Mouse (Mus musculus) MEL (cell line): ENCODE data around the gene Nexn.

Source experiments
- CTCF ChIP-seq, 3 experiments: IDR thresholded peaks in 2 of 3; conservative IDR thresholded peaks in 1 of 3; 2 replicates each; pipeline ENCODE4 v1.5.1; 2011 to 2012; ENCODE audit warnings: low read length in 3 of 3, low read depth in 2 of 3, mild to moderate bottlenecking in 2 of 3, improper control_type of control experiment in 1 of 3, inconsistent platforms in 1 of 3, mixed read lengths in 1 of 3, moderate library complexity in 1 of 3; ENCODE audit not compliant: control insufficient read depth in 1 of 3, insufficient read depth in 1 of 3, poor library complexity in 1 of 3, severe bottlenecking in 1 of 3
- E2F4 ChIP-seq: IDR thresholded peaks from 2 replicates; pipeline ENCODE4 v1.6.1; 2011; ENCODE audit warnings: low read depth, low read length, improper control_type of control experiment, borderline replicate concordance
- GATA1 ChIP-seq: IDR thresholded peaks from 2 replicates; pipeline ENCODE4 v1.6.1; 2011; ENCODE audit warnings: low read depth, low read length, improper control_type of control experiment
- HCFC1 ChIP-seq: IDR thresholded peaks from 2 replicates; pipeline ENCODE4 v1.6.1; 2012; ENCODE audit warnings: low read depth, mild to moderate bottlenecking, inconsistent platforms, low read length, improper control_type of control experiment, moderate library complexity
- MAFK ChIP-seq: IDR thresholded peaks from 2 replicates; pipeline ENCODE4 v1.6.1; 2011; ENCODE audit warnings: low read depth, mild to moderate bottlenecking, low read length, improper control_type of control experiment, borderline replicate concordance
- MYB ChIP-seq: IDR thresholded peaks from 2 replicates; pipeline ENCODE4 v1.6.1; 2011; ENCODE audit warnings: mild to moderate bottlenecking, low read depth, low read length, improper control_type of control experiment
- NRF1 ChIP-seq: IDR thresholded peaks from 2 replicates; pipeline ENCODE4 v1.6.1; 2014; ENCODE audit warnings: low read depth, mild to moderate bottlenecking, inconsistent platforms, low read length, improper control_type of control experiment, moderate library complexity; ENCODE audit not compliant: poor library complexity, insufficient read depth, severe bottlenecking
- POLR2A ChIP-seq, 2 experiments: IDR thresholded peaks; 2 replicates each; pipeline ENCODE4 v1.6.1; 2011 to 2012; ENCODE audit warnings: low read length in 2 of 2, mild to moderate bottlenecking in 2 of 2, control low read depth in 1 of 2, improper control_type of control experiment in 1 of 2, low read depth in 1 of 2, moderate library complexity in 1 of 2; ENCODE audit not compliant: control insufficient read depth in 1 of 2, insufficient read depth in 1 of 2, poor library complexity in 1 of 2
- SIN3A ChIP-seq: IDR thresholded peaks from 2 replicates; pipeline ENCODE4 v1.6.1; 2012; ENCODE audit warnings: low read length, improper control_type of control experiment, inconsistent platforms
- TAL1 ChIP-seq: IDR thresholded peaks from 2 replicates; pipeline ENCODE4 v1.6.1; 2012; ENCODE audit warnings: mild to moderate bottlenecking, inconsistent platforms, low read length, moderate library complexity, mixed read lengths
- ZC3H11A ChIP-seq: IDR thresholded peaks from 2 replicates; pipeline ENCODE4 v1.6.1; 2012; ENCODE audit warnings: low read depth, mild to moderate bottlenecking, inconsistent platforms, low read length, improper control_type of control experiment

DNA sequence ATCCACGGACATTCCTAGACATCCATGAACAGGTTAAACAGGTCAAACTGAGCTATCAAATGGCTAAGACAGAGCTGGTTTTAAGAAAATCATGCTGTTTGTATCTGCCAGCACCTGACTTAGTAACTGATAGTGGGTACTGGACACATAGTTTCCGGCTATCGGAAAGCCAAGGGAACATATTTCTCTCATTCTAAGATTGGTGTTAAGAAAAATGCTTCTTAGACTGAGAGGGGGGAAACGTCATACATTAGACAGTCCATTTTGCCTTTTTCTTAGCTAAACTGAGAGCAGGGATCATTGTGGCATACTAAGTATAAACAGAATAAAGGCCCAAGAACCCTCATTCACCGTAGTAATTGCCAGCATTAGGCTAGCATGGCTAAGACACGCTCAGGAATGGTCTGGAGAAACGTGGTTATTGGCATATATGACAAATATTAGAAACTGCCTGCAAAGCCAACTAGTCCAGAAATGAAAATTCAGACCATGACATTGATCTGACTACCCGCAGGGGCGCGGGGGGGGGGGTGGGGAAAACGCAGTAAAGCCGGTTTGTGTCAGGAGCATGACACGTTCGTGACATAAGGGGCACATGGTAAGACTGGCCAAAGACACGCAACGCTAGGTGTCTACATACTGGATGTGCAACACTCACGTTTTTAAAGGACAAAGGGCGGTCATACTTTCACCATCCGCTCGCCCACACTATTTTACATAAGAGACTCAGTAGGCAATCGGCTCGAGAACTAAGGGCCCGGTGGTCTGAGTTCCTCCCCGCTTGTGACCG, 56.8 kb downstream of the Nexn start:
- no peak for TF ChIP-seq POLR2A (IDR thresholded peaks at IDR 0.05; ENCODE audit: control insufficient read depth in 1 of 2, insufficient read depth in 1 of 2, low read depth in 1 of 2, low read length in 2 of 2, poor library complexity in 1 of 2)
- no peak for TF ChIP-seq CTCF (IDR thresholded peaks at IDR 0.05 in 2 of 3, conservative IDR thresholded peaks at IDR 0.05 in 1 of 3; ENCODE audit: control insufficient read depth in 1 of 3, insufficient read depth in 1 of 3, low read depth in 2 of 3, low read length in 3 of 3, poor library complexity in 1 of 3, severe bottlenecking in 1 of 3)
- TF ChIP-seq E2F4 = no peak
- TF ChIP-seq HCFC1 = no peak
- no peak for TF ChIP-seq TAL1
- no peak for TF ChIP-seq ZC3H11A
- peak; percentile 22; the same call in 1 of the 2 replicates for TF ChIP-seq GATA1
- TF ChIP-seq MYB = no peak
- peak; percentile 70; the same call in 1 of the 2 replicates for TF ChIP-seq SIN3A
- no peak for TF ChIP-seq NRF1
- no peak for TF ChIP-seq MAFK
